In the genomic region with DNA sequence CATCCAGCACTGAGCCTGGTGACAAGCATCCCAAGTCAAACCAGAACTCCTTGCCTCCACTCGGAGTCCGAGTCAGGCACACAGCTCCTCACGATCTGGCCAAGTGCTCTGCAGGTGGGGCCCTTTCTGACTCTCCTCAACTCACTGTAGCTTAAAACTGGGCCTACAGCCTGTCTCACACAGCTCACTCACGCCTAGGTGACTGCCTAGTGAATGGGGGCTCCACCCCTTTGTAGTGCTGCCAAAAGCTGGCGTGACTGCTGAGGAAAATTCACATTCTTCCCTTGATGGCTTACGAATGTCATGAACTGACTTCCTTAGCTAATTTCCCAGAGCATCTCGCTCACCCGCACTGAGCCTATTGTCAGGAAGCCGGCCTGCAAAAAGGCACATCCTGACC, we compare ENCODE assay signal across 8 mouse cellular contexts. TPM values are rescaled to one million over a fixed set of nuclear protein-coding genes. Genes with fewer than 3 reads are reported as not detected.
DNase-seq lines count a peak whose midpoint lies in the region; ATAC-seq and TF ChIP-seq lines count a peak whose summit lies in the region.

No protein-coding gene starts in this region.

- H3K79me2 ChIP-seq in liver, adult 2 months (ENCODE audit: control insufficient read depth, insufficient read depth, low read length) = peaks cover 19% of the 10 kb centered on the region

- no peak overlapping the region for H3K4me2 ChIP-seq in liver, embryonic 11.5 days
- H3K4me2 ChIP-seq in heart, embryonic 16.5 days (ENCODE audit: low read depth, low read length) = no peak overlapping the region
- H3K4me2 ChIP-seq in stomach, embryonic 14.5 days (replicated peaks; ENCODE audit: low read depth, low read length) = 0 out of 2 replicates have a peak overlapping the region, but pooled peaks have one; percentile 2

- H3K27me3 ChIP-seq in liver, adult 2 months (ENCODE audit: control insufficient read depth, insufficient read depth, low read length) = no peaks in the 10 kb centered on the region
- H3K27me3 ChIP-seq in liver, embryonic 11.5 days (replicated peaks; ENCODE audit: control insufficient read depth, insufficient read depth, low read length) = no peaks in the 10 kb centered on the region
- no peaks in the 10 kb centered on the region for H3K27me3 ChIP-seq in heart, embryonic 16.5 days (ENCODE audit: control insufficient read depth, insufficient read depth, low read length)
- no peaks in the 10 kb centered on the region for H3K27me3 ChIP-seq in stomach, embryonic 14.5 days (ENCODE audit: control insufficient read depth, insufficient read depth, low read length)

- DNase-seq in liver, adult 2 months (ENCODE audit: extremely low read depth, low read depth, low spot score) = no peak
- DNase-seq in liver, embryonic 11.5 days (ENCODE audit: low spot score) = no peak
- DNase-seq in kidney, postnatal 4 days = peak; percentile 78 to 84
- no peak for DNase-seq in left cerebral cortex, adult 9 months (ENCODE audit: low spot score in 2 of 2)
- DNase-seq in c-Kit-positive CD71-positive TER-119-positive erythroid progenitor cells, embryonic 14.5 days (ENCODE audit: low spot score) = no peak

- H3K9me3 ChIP-seq in liver, embryonic 11.5 days (ENCODE audit: control insufficient read depth, low read length) = no peaks in the 10 kb centered on the region
- peaks cover 9% of the 10 kb centered on the region for H3K9me3 ChIP-seq in heart, embryonic 16.5 days (replicated peaks; ENCODE audit: control insufficient read depth, low read length)
- peaks cover 6% of the 10 kb centered on the region; the same call in 1 of the 2 replicates for H3K9me3 ChIP-seq in stomach, embryonic 14.5 days (ENCODE audit: control insufficient read depth, low read depth, low read length)

- H3K4me3 ChIP-seq in liver, adult 2 months (ENCODE audit: insufficient read depth, low read depth, low read length) = no peak overlapping the region
- no peak overlapping the region for H3K4me3 ChIP-seq in liver, embryonic 11.5 days (ENCODE audit: low read depth, low read length)
- no peak overlapping the region for H3K4me3 ChIP-seq in brown adipose tissue, adult 24 weeks (ENCODE audit: insufficient read depth, low read depth, low read length)
- H3K4me3 ChIP-seq in heart, embryonic 16.5 days (ENCODE audit: low read length) = no peak overlapping the region
- H3K4me3 ChIP-seq in stomach, embryonic 14.5 days (ENCODE audit: low read depth, low read length) = no peak overlapping the region

- no peaks in the 10 kb centered on the region; the same call in 1 of the 2 replicates for H3K4me1 ChIP-seq in liver, adult 2 months (ENCODE audit: control insufficient read depth, insufficient read depth, low read length)
- peaks cover 3% of the 10 kb centered on the region; the same call in 1 of the 2 replicates for H3K4me1 ChIP-seq in liver, embryonic 11.5 days (replicated peaks; ENCODE audit: control insufficient read depth, insufficient read depth, low read length)
- peaks cover 44% of the 10 kb centered on the region for H3K4me1 ChIP-seq in brown adipose tissue, adult 24 weeks (ENCODE audit: control insufficient read depth, insufficient read depth, insufficient read length, low read length)
- H3K4me1 ChIP-seq in heart, embryonic 16.5 days (ENCODE audit: control insufficient read depth, insufficient read depth, low read length) = peaks cover 41% of the 10 kb centered on the region
- peaks cover 28% of the 10 kb centered on the region for H3K4me1 ChIP-seq in stomach, embryonic 14.5 days (ENCODE audit: control insufficient read depth, insufficient read depth, low read length)

- TF ChIP-seq POLR2A in liver, adult 2 months (IDR thresholded peaks at IDR 0.05; ENCODE audit: extremely low read depth, insufficient read depth, low read length) = no peak

- no peak for TF ChIP-seq CTCF in liver, adult 2 months (IDR thresholded peaks at IDR 0.05; ENCODE audit: low read depth, low read length)

- H3K36me3 ChIP-seq in liver, adult 2 months (ENCODE audit: control insufficient read depth, insufficient read depth, low read length) = no peaks in the 10 kb centered on the region; the same call in 1 of the 2 replicates
- peaks cover 5% of the 10 kb centered on the region; the same call in 1 of the 2 replicates for H3K36me3 ChIP-seq in liver, embryonic 11.5 days (ENCODE audit: control insufficient read depth, insufficient read depth, low read length)
- H3K36me3 ChIP-seq in heart, embryonic 16.5 days (ENCODE audit: control insufficient read depth, insufficient read depth) = peaks cover 7% of the 10 kb centered on the region; the same call in 1 of the 2 replicates
- peaks cover 7% of the 10 kb centered on the region for H3K36me3 ChIP-seq in stomach, embryonic 14.5 days (ENCODE audit: control insufficient read depth, insufficient read depth, low read length)

- no peak overlapping the region for H3K9ac ChIP-seq in liver, adult 2 months (ENCODE audit: low read depth, low read length)
- H3K9ac ChIP-seq in liver, embryonic 11.5 days (ENCODE audit: low read depth, low read length) = no peak overlapping the region
- H3K9ac ChIP-seq in heart, embryonic 16.5 days (ENCODE audit: low read length) = no peak overlapping the region
- H3K9ac ChIP-seq in stomach, embryonic 14.5 days (replicated peaks; ENCODE audit: low read depth, low read length) = 0 out of 2 replicates have a peak overlapping the region, but pooled peaks have one; percentile 18

- ATAC-seq in liver, embryonic 11.5 days (replicated peaks; ENCODE audit: low FRiP score) = no peak
- peak; percentile 68 for ATAC-seq in heart, embryonic 16.5 days (replicated peaks; ENCODE audit: extremely low read depth, insufficient read depth, low FRiP score)
- peak; percentile 60; the same call in 1 of the 2 replicates for ATAC-seq in stomach, embryonic 14.5 days (ENCODE audit: insufficient number of reproducible peaks, insufficient read depth, low FRiP score, low read depth)

- 60% methylated on average over 9 of the region's 9 CpGs for WGBS in liver, adult 2 months
- 72% methylated on average over 9 of the region's 9 CpGs for WGBS in liver, embryonic 11.5 days
- 14% methylated on average over 9 of the region's 9 CpGs for WGBS in heart, embryonic 16.5 days
- WGBS in stomach, embryonic 14.5 days = 38% methylated on average over 9 of the region's 9 CpGs

- peak overlapping the region; percentile 24; the same call in 1 of the 2 replicates for H3K27ac ChIP-seq in liver, adult 2 months (replicated peaks; ENCODE audit: insufficient read depth, low read depth, low read length)
- no peak overlapping the region for H3K27ac ChIP-seq in liver, embryonic 11.5 days (ENCODE audit: low read depth, low read length)
- H3K27ac ChIP-seq in brown adipose tissue, adult 24 weeks (replicated peaks; ENCODE audit: low read depth, low read length) = peak overlapping the region; percentile 78
- H3K27ac ChIP-seq in heart, embryonic 16.5 days (ENCODE audit: low read length) = peak overlapping the region; percentile 76
- H3K27ac ChIP-seq in stomach, embryonic 14.5 days (ENCODE audit: low read length) = peak overlapping the region; percentile 75; the same call in 1 of the 2 replicates

RNA-seq across cellular contexts. Expression of a gene that starts 15.4 kb away (rescaled TPM):
- not detected in 2 replicates for total RNA-seq in liver, adult 2 months (2014; rRNA removed)
- 0.07 TPM in 1 of 2 replicates, not detected in the other for polyA plus RNA-seq in liver, adult 2 months (2012; rRNA removed)
- polyA plus RNA-seq in liver, embryonic 11.5 days (2014; fragmentation: Nextera tagmentation; extraction: Ambion mirVana) = not detected in 2 replicates
- not detected in 2 replicates for polyA plus RNA-seq in brown adipose tissue, adult 24 weeks (2012; ENCODE audit: insufficient read depth, insufficient read length, missing spikeins)
- not detected in 2 replicates for polyA plus RNA-seq in heart, embryonic 16.5 days (2015; fragmentation: Nextera tagmentation; extraction: Ambion mirVana)
- not detected in 2 replicates for polyA plus RNA-seq in stomach, embryonic 14.5 days (2014; fragmentation: Nextera tagmentation; extraction: Ambion mirVana)

RNA-seq across cellular contexts. Expression of a gene that starts 27.7 kb away (rescaled TPM):
- total RNA-seq in liver, adult 2 months (2014; rRNA removed) = 8.6 and 9.7 TPM in 2 replicates
- 7.6 and 8.8 TPM in 2 replicates for polyA plus RNA-seq in liver, adult 2 months (2012; rRNA removed)
- polyA plus RNA-seq in liver, embryonic 11.5 days (2014; fragmentation: Nextera tagmentation; extraction: Ambion mirVana) = 8.7 and 9.7 TPM in 2 replicates
- 19.5 and 20.1 TPM in 2 replicates for polyA plus RNA-seq in brown adipose tissue, adult 24 weeks (2012; ENCODE audit: insufficient read depth, insufficient read length, missing spikeins)
- 19.4 and 24.4 TPM in 2 replicates for polyA plus RNA-seq in heart, embryonic 16.5 days (2015; fragmentation: Nextera tagmentation; extraction: Ambion mirVana)
- polyA plus RNA-seq in stomach, embryonic 14.5 days (2014; fragmentation: Nextera tagmentation; extraction: Ambion mirVana) = 20.8 and 21.5 TPM in 2 replicates

Comparison
In these comparisons a context has a peak if more than half of its experiments do, and no peak if none do; other contexts are left out.
1. DNase-seq: peak in kidney, postnatal 4 days (2 of 2); none in liver, adult 2 months (single experiment), liver, embryonic 11.5 days (single experiment), left cerebral cortex, adult 9 months (0 of 2) and c-Kit-positive CD71-positive TER-119-positive erythroid progenitor cells, embryonic 14.5 days (single experiment).